24 mouse cellular contexts compared by ENCODE assay signal in genomic region chr3:102955143-102955542, GRCm38 (mm10). TPM values are rescaled to one million over a fixed set of nuclear protein-coding genes. Genes with fewer than 3 reads are reported as not detected.
"Had no signal": no experiment of that assay in that cellular context is flagged by ENCODE, and none has a peak within 500 bp of the region (broad histone marks: within the 10 kb centered on the region; RNA-seq: fewer than 3 reads in every experiment).

No protein-coding gene starts in this region.

- H3K27ac ChIP-seq: neural tube, embryonic 12.5 days; neural tube, embryonic 13.5 days; neural tube, embryonic 15.5 days; stomach, embryonic 15.5 days; stomach, postnatal 0 days had no signal

- DNase-seq: right cerebral cortex, adult 18-20 months; right cerebral cortex, postnatal 14 days; right cerebral cortex, postnatal 25 days; right cerebral cortex, postnatal 4 days; spleen, adult 18-20 months; thymus, adult 18-20 months; thymus, adult 2 months; thymus, postnatal 14 days; thymus, postnatal 25 days; thymus, postnatal 36 days; thymus, postnatal 4 days had no signal

- H3K4me1 ChIP-seq: neural tube, embryonic 12.5 days; neural tube, embryonic 13.5 days; neural tube, embryonic 15.5 days; stomach, embryonic 15.5 days had no signal

- H3K36me3 ChIP-seq: neural tube, embryonic 12.5 days; neural tube, embryonic 13.5 days; neural tube, embryonic 15.5 days; stomach, embryonic 15.5 days had no signal

- H3K27me3 ChIP-seq: neural tube, embryonic 12.5 days; neural tube, embryonic 13.5 days; neural tube, embryonic 15.5 days; stomach, embryonic 15.5 days had no signal

- H3K4me3 ChIP-seq: neural tube, embryonic 12.5 days; neural tube, embryonic 13.5 days; neural tube, embryonic 15.5 days; stomach, embryonic 15.5 days had no signal

- H3K9me3 ChIP-seq: neural tube, embryonic 12.5 days; neural tube, embryonic 13.5 days; neural tube, embryonic 15.5 days; stomach, embryonic 15.5 days had no signal

- H3K9ac ChIP-seq: neural tube, embryonic 12.5 days; neural tube, embryonic 13.5 days; neural tube, embryonic 15.5 days; stomach, embryonic 15.5 days had no signal

- H3K4me2 ChIP-seq: neural tube, embryonic 12.5 days; neural tube, embryonic 13.5 days; neural tube, embryonic 15.5 days; stomach, embryonic 15.5 days had no signal

RNA-seq across cellular contexts. Expression of gene Nr1h5, which starts 8.8 kb away (rescaled TPM):
- total RNA-seq: neutrophil, adult 5-6 weeks had no signal
- polyA plus RNA-seq: neural tube, embryonic 14.5 days; small intestine, adult 2 months; spleen, adult 2 months; stomach, embryonic 14.5 days; stomach, postnatal 0 days; thymus, postnatal 0 days; urinary bladder, adult 2 months had no signal

RNA-seq across cellular contexts. Expression of gene Sycp1, which starts 19.2 kb away (rescaled TPM):
- total RNA-seq: neutrophil, adult 5-6 weeks had no signal
- polyA plus RNA-seq: neural tube, embryonic 12.5 days; neural tube, embryonic 13.5 days; neural tube, embryonic 14.5 days; neural tube, embryonic 15.5 days; small intestine, adult 2 months; spleen, adult 2 months; stomach, embryonic 14.5 days; stomach, embryonic 15.5 days; stomach, embryonic 16.5 days; stomach, postnatal 0 days; thymus, adult 2 months; thymus, postnatal 0 days; urinary bladder, adult 2 months had no signal
